21 mouse cellular contexts compared by ENCODE assay signal in the genomic region with DNA sequence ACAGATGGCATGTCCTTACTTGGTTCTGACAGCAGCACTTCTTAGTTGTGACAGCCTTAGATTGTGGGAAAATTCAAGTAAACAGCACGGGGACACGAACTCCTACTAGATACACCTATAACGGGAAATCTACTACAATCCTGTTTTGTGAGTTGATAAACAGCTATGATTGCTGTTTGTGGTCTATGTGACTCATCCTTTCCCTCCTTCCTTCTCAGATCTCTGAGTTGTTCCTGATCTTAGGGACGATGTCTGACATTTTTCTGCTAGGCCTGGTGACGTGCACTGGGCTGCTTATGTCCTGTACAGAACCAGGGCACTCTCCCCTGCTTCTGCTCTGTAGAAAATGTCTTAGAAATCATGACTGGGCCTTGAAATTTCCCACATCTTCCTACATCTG. TPM values are rescaled to one million over a fixed set of nuclear protein-coding genes. Genes with fewer than 3 reads are reported as not detected.
"Had no signal": no experiment of that assay in that cellular context is flagged by ENCODE, and none has a peak within 500 bp of the region (broad histone marks: within the 10 kb centered on the region; RNA-seq: fewer than 3 reads in every experiment).

No protein-coding gene starts in this region.

- H3K4me1 ChIP-seq: midbrain, embryonic 12.5 days had no signal

- H3K9ac ChIP-seq: lung, embryonic 14.5 days; midbrain, embryonic 12.5 days; neural tube, embryonic 13.5 days; neural tube, embryonic 15.5 days had no signal

- H3K4me2 ChIP-seq: lung, embryonic 14.5 days; midbrain, embryonic 12.5 days; neural tube, embryonic 13.5 days; neural tube, embryonic 15.5 days had no signal

- ATAC-seq: midbrain, embryonic 16.5 days had no signal

- H3K27me3 ChIP-seq: midbrain, embryonic 12.5 days; neural tube, embryonic 13.5 days; neural tube, embryonic 15.5 days had no signal

- DNase-seq: lung, adult 18-20 months; lung, embryonic 14.5 days; lung, postnatal 10 days; lung, postnatal 4 days; midbrain, embryonic 14.5 days; retina, postnatal 1 day; right cerebral cortex, adult 18-20 months; right cerebral cortex, postnatal 25 days; right cerebral cortex, postnatal 4 days; spleen, adult 18-20 months; thymus, adult 18-20 months; thymus, postnatal 14 days; thymus, postnatal 36 days had no signal

- H3K9me3 ChIP-seq: midbrain, embryonic 10.5 days; midbrain, embryonic 12.5 days; neural tube, embryonic 13.5 days; neural tube, embryonic 15.5 days had no signal

- H3K4me3 ChIP-seq: midbrain, embryonic 10.5 days; midbrain, embryonic 12.5 days; myocyte; neural tube, embryonic 13.5 days; neural tube, embryonic 15.5 days had no signal

- H3K27ac ChIP-seq: midbrain, embryonic 10.5 days; midbrain, embryonic 12.5 days; neural tube, embryonic 13.5 days; neural tube, embryonic 15.5 days had no signal

RNA-seq across cellular contexts. Expression of gene Mall, which starts 31.9 kb away (rescaled TPM):
- total RNA-seq: megakaryocyte, adult 5-6 weeks; megakaryocyte-erythroid progenitor cell, adult 5-6 weeks had no signal
- polyA plus RNA-seq: myocyte had no signal
